Mouse (Mus musculus) erythroblast, embryonic 14.5 days (primary cell): ENCODE measurements around the gene Vsir.

ENCODE experiments used
- GATA1 ChIP-seq: IDR thresholded peaks from 2 replicates; pipeline ENCODE4 v1.6.1; 2012; ENCODE audit warnings: low read length, inconsistent platforms, mixed read lengths
- TAL1 ChIP-seq: IDR thresholded peaks from 3 replicates; pipeline ENCODE4 v1.6.1; 2012; ENCODE audit warnings: low read length, inconsistent platforms, mixed read lengths

DNA sequence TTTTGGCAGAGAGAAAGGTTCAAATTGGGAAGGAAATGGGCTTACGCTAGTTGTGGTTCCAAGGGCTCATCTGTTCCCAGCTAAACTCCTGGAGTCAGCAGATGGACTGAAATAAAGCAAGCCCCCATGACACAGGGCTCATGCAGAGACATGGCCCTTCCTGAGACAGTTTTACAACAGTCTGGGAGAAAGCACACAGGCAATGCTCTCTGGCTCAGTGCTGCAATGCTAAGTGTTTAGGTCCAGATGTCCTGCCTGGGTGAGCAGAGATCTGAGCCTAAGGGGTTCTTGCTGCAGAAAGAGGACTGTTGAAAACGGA, 15.6 kb downstream of the Vsir start:
- TF ChIP-seq GATA1 (no peak), TAL1 (no peak)
